Mouse (Mus musculus): ENCODE results near the gene Igfbp5. TPM values are rescaled to one million over a fixed set of nuclear protein-coding genes. Genes with fewer than 3 reads are reported as not detected.

The Igfbp5 gene
- 56.4 and 61.4 TPM in 2 replicates for polyA plus RNA-seq (2014; fragmentation: Nextera tagmentation; extraction: Ambion mirVana)

- Histone ChIP-seq H3K36me3 (ENCODE audit: control insufficient read depth, insufficient read depth, low read length) (no peaks in the 10 kb centered on the region), H3K4me3 (ENCODE audit: low read length) (peak within 1 kb of the TSS; percentile 68), H3K4me1 (ENCODE audit: control insufficient read depth, insufficient read depth, low read length) (peaks cover 28% of the 10 kb centered on the region), H3K9me3 (ENCODE audit: control insufficient read depth, low read length) (no peaks in the 10 kb centered on the region), H3K27me3 (ENCODE audit: control insufficient read depth, insufficient read depth, low read length) (no peaks in the 10 kb centered on the region; the same call in none of the 2 replicates), H3K9ac (ENCODE audit: low read depth, low read length) (peak within 1 kb of the TSS; percentile 85), H3K4me2 (replicated peaks; ENCODE audit: low read depth, low read length) (peak within 1 kb of the TSS; percentile 91), H3K27ac (ENCODE audit: low read depth, low read length) (peak within 1 kb of the TSS; percentile 88)
- ATAC-seq (ENCODE audit: low FRiP score, low TSS enrichment): peak; percentile 45
- under 1% methylated on average over 37 of the region's 38 CpGs for WGBS
Measured at GRCm38 (mm10) chr1:72874287-72875211, at the start of gene Igfbp5. TSS of gene Igfbp5 (minus strand) at chr1:72874884.

- Histone ChIP-seq H3K4me3 (ENCODE audit: low read length) (no peak overlapping the region), H3K27ac (ENCODE audit: low read depth, low read length) (no peak overlapping the region), H3K9me3 (ENCODE audit: control insufficient read depth, low read length) (no peaks in the 10 kb centered on the region), H3K27me3 (ENCODE audit: control insufficient read depth, insufficient read depth, low read length) (no peaks in the 10 kb centered on the region), H3K36me3 (ENCODE audit: control insufficient read depth, insufficient read depth, low read length) (no peaks in the 10 kb centered on the region), H3K4me2 (replicated peaks; ENCODE audit: low read depth, low read length) (no peak overlapping the region), H3K9ac (ENCODE audit: low read depth, low read length) (no peak overlapping the region), H3K4me1 (ENCODE audit: control insufficient read depth, insufficient read depth, low read length) (no peaks in the 10 kb centered on the region)
- WGBS: 38% methylated on average over 6 of the region's 6 CpGs
- 0 out of 2 replicates have a peak, but pooled peaks have one; percentile 43 for ATAC-seq (ENCODE audit: low FRiP score, low TSS enrichment)
Measured at GRCm38 (mm10) chr1:72914815-72915214, 40.1 kb upstream of the Igfbp5 start.

GRCm38 (mm10) chr1:72913073-72913472, 38.4 kb upstream of the Igfbp5 start:
- 93% methylated on average over 5 of the region's 5 CpGs for WGBS
- H3K27ac ChIP-seq (ENCODE audit: low read depth, low read length): no peak overlapping the region

GRCm38 (mm10) chr1:72895821-72896220, 21.1 kb upstream of the Igfbp5 start:
- no peak overlapping the region for H3K4me3 ChIP-seq (ENCODE audit: low read length)
- no peak overlapping the region for H3K9ac ChIP-seq (ENCODE audit: low read depth, low read length)
- 62% methylated on average over 2 of the region's 2 CpGs for WGBS
- no peaks in the 10 kb centered on the region for H3K4me1 ChIP-seq (ENCODE audit: control insufficient read depth, insufficient read depth, low read length)
- H3K36me3 ChIP-seq (ENCODE audit: control insufficient read depth, insufficient read depth, low read length): no peaks in the 10 kb centered on the region
- ATAC-seq (ENCODE audit: low FRiP score, low TSS enrichment): no peak
- no peak overlapping the region for H3K4me2 ChIP-seq (replicated peaks; ENCODE audit: low read depth, low read length)
- H3K27ac ChIP-seq (ENCODE audit: low read depth, low read length): no peak overlapping the region
- H3K27me3 ChIP-seq (ENCODE audit: control insufficient read depth, insufficient read depth, low read length): no peaks in the 10 kb centered on the region
- no peaks in the 10 kb centered on the region for H3K9me3 ChIP-seq (ENCODE audit: control insufficient read depth, low read length)

More at GRCm38 (mm10) chr1:72913073-72913472, 38.4 kb upstream of the Igfbp5 start:
- Histone ChIP-seq H3K36me3 (ENCODE audit: control insufficient read depth, insufficient read depth, low read length) (no peaks in the 10 kb centered on the region), H3K9me3 (ENCODE audit: control insufficient read depth, low read length) (no peaks in the 10 kb centered on the region), H3K4me3 (ENCODE audit: low read length) (no peak overlapping the region), H3K4me2 (replicated peaks; ENCODE audit: low read depth, low read length) (no peak overlapping the region), H3K4me1 (ENCODE audit: control insufficient read depth, insufficient read depth, low read length) (no peaks in the 10 kb centered on the region), H3K9ac (ENCODE audit: low read depth, low read length) (no peak overlapping the region), H3K27me3 (ENCODE audit: control insufficient read depth, insufficient read depth, low read length) (no peaks in the 10 kb centered on the region)
- no peak for ATAC-seq (ENCODE audit: low FRiP score, low TSS enrichment)

GRCm38 (mm10) chr1:72887910-72888309, 13.2 kb upstream of the Igfbp5 start:
- no peak for ATAC-seq (ENCODE audit: low FRiP score, low TSS enrichment)
- Histone ChIP-seq H3K27me3 (ENCODE audit: control insufficient read depth, insufficient read depth, low read length) (no peaks in the 10 kb centered on the region), H3K9ac (ENCODE audit: low read depth, low read length) (no peak overlapping the region), H3K36me3 (ENCODE audit: control insufficient read depth, insufficient read depth, low read length) (no peaks in the 10 kb centered on the region), H3K9me3 (ENCODE audit: control insufficient read depth, low read length) (no peaks in the 10 kb centered on the region), H3K4me3 (ENCODE audit: low read length) (no peak overlapping the region), H3K27ac (ENCODE audit: low read depth, low read length) (no peak overlapping the region), H3K4me1 (ENCODE audit: control insufficient read depth, insufficient read depth, low read length) (no peaks in the 10 kb centered on the region), H3K4me2 (replicated peaks; ENCODE audit: low read depth, low read length) (no peak overlapping the region)
- WGBS: 31% methylated on average over 1 of the region's 1 CpGs

GRCm38 (mm10) chr1:72885819-72886169, 11.1 kb upstream of the Igfbp5 start:
- Histone ChIP-seq H3K27me3 (ENCODE audit: control insufficient read depth, insufficient read depth, low read length) (no peaks in the 10 kb centered on the region), H3K9ac (ENCODE audit: low read depth, low read length) (no peak overlapping the region), H3K4me2 (replicated peaks; ENCODE audit: low read depth, low read length) (no peak overlapping the region), H3K27ac (ENCODE audit: low read depth, low read length) (peak overlapping the region; percentile 51), H3K4me1 (ENCODE audit: control insufficient read depth, insufficient read depth, low read length) (no peaks in the 10 kb centered on the region), H3K9me3 (ENCODE audit: control insufficient read depth, low read length) (no peaks in the 10 kb centered on the region), H3K4me3 (ENCODE audit: low read length) (no peak overlapping the region), H3K36me3 (ENCODE audit: control insufficient read depth, insufficient read depth, low read length) (no peaks in the 10 kb centered on the region)
- no peak for ATAC-seq (ENCODE audit: low FRiP score, low TSS enrichment)
- 66% methylated on average over 7 of the region's 7 CpGs for WGBS

GRCm38 (mm10) chr1:72885111-72885818, 10.6 kb upstream of the Igfbp5 start:
- no peaks in the 10 kb centered on the region for H3K4me1 ChIP-seq (ENCODE audit: control insufficient read depth, insufficient read depth, low read length)
- peak overlapping the region; percentile 51; the same call in 1 of the 2 replicates for H3K27ac ChIP-seq (ENCODE audit: low read depth, low read length)
- no peak overlapping the region for H3K4me2 ChIP-seq (replicated peaks; ENCODE audit: low read depth, low read length)
- no peak for ATAC-seq (ENCODE audit: low FRiP score, low TSS enrichment)
- H3K9ac ChIP-seq (ENCODE audit: low read depth, low read length): no peak overlapping the region
- no peaks in the 10 kb centered on the region for H3K36me3 ChIP-seq (ENCODE audit: control insufficient read depth, insufficient read depth, low read length)
- H3K9me3 ChIP-seq (ENCODE audit: control insufficient read depth, low read length): no peaks in the 10 kb centered on the region
- 72% methylated on average over 11 of the region's 11 CpGs for whole genome bisulfite sequencing
- no peak overlapping the region for H3K4me3 ChIP-seq (ENCODE audit: low read length)
- no peaks in the 10 kb centered on the region for H3K27me3 ChIP-seq (ENCODE audit: control insufficient read depth, insufficient read depth, low read length)

GRCm38 (mm10) chr1:72879319-72879634, 4.6 kb upstream of the Igfbp5 start:
- WGBS: 39% methylated on average over 4 of the region's 4 CpGs

More at GRCm38 (mm10) chr1:72879319-72879634, 4.6 kb upstream of the Igfbp5 start:
- H3K27ac ChIP-seq (ENCODE audit: low read depth, low read length): peak overlapping the region; percentile 62; the same call in 1 of the 2 replicates
- H3K4me1 ChIP-seq (ENCODE audit: control insufficient read depth, insufficient read depth, low read length): peaks cover 19% of the 10 kb centered on the region
- no peaks in the 10 kb centered on the region for H3K36me3 ChIP-seq (ENCODE audit: control insufficient read depth, insufficient read depth, low read length)
- H3K9ac ChIP-seq (ENCODE audit: low read depth, low read length): no peak overlapping the region
- 0 out of 2 replicates have a peak overlapping the region, but pooled peaks have one; percentile 24 for H3K4me2 ChIP-seq (replicated peaks; ENCODE audit: low read depth, low read length)
- H3K9me3 ChIP-seq (ENCODE audit: control insufficient read depth, low read length): no peaks in the 10 kb centered on the region
- H3K4me3 ChIP-seq (ENCODE audit: low read length): no peak overlapping the region
- H3K27me3 ChIP-seq (ENCODE audit: control insufficient read depth, insufficient read depth, low read length): no peaks in the 10 kb centered on the region; the same call in 1 of the 2 replicates
- ATAC-seq (ENCODE audit: low FRiP score, low TSS enrichment): no peak

Measured in kidney, embryonic 14.5 days (tissue).